Mouse (Mus musculus): ENCODE results near the gene Lpcat2.

GRCm38 (mm10) chr8:92821151-92821550, 34.0 kb upstream of the Lpcat2 start:
- no peak for TF ChIP-seq MYC (IDR thresholded peaks at IDR 0.05; ENCODE audit: low read depth, low read length)
- TF ChIP-seq CHD2 (IDR thresholded peaks at IDR 0.05; ENCODE audit: low read length) = no peak
- TF ChIP-seq MXI1 (IDR thresholded peaks at IDR 0.05; ENCODE audit: low read depth, low read length) = no peak
- no peak for TF ChIP-seq POLR2A (IDR thresholded peaks at IDR 0.05; ENCODE audit: control insufficient read depth in 1 of 2, insufficient read depth in 1 of 2, low read depth in 1 of 2, low read length in 2 of 2, poor library complexity in 1 of 2)
- TF ChIP-seq GATA1 (IDR thresholded peaks at IDR 0.05; ENCODE audit: low read depth, low read length) = no peak
- TF ChIP-seq HCFC1 (IDR thresholded peaks at IDR 0.05; ENCODE audit: low read depth, low read length) = no peak
- TF ChIP-seq CTCF (IDR thresholded peaks at IDR 0.05 in 2 of 3, conservative IDR thresholded peaks at IDR 0.05 in 1 of 3; ENCODE audit: control insufficient read depth in 1 of 3, insufficient read depth in 1 of 3, low read depth in 2 of 3, low read length in 3 of 3, poor library complexity in 1 of 3, severe bottlenecking in 1 of 3) = no peak
- TF ChIP-seq KAT2A (conservative IDR thresholded peaks at IDR 0.05; ENCODE audit: low read depth, low read length) = no peak
- TF ChIP-seq ELF1 (IDR thresholded peaks at IDR 0.05; ENCODE audit: low read depth, low read length) = no peak

All from MEL (cell line).